Mouse (Mus musculus): Measurements from ENCODE around the gene Krtdap.

The Krtdap gene

DNA sequence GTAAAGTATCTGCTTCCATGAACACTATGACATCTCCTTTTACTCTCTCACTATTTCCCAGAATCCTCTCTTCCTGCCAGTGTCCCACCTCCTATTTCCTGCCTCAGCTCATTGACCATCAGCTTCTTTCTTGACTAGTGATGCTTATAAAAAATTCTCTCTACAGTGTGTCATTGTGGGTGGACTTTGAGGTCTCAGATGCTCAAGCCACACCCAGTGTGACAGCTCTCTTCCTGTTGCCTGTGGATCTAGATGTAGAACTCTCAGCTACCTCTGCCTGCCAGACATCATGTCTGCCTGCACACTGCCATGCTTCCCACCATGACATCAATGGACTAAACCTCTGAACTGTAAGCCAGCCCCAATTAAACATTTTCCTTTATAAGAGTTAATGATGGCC lies 49.6 kb downstream of the Krtdap start:
- DNase-seq (ENCODE audit: low read depth, low spot score): no peak

- DNase-seq (ENCODE audit: low read depth, low spot score): no peak
Measured at GRCm38 (mm10) chr7:30840306-30840705, 52.6 kb downstream of the Krtdap start.

Measured in 3T3-L1 (cell line).